14 mouse cellular contexts compared by ENCODE assay signal in genomic region chr13:60529381-60530069, GRCm38 (mm10).
A peak's percentile ranks its signal among the peaks of the same experiment; 100 is the strongest.
DNase-seq lines count a peak whose midpoint lies in the region; ATAC-seq and TF ChIP-seq lines count a peak whose summit lies in the region.
"Had no signal": no experiment of that assay in that cellular context is flagged by ENCODE, and none has a peak within 500 bp of the region (broad histone marks: within the 10 kb centered on the region; RNA-seq: fewer than 3 reads in every experiment).

No protein-coding gene starts in this region.

- WGBS in forebrain, embryonic 11.5 days: 11% methylated on average over 6 of the region's 6 CpGs
- WGBS in kidney, adult 2 months: 13% methylated on average over 6 of the region's 6 CpGs
- WGBS in midbrain, embryonic 12.5 days: 16% methylated on average over 6 of the region's 6 CpGs
- 46% methylated on average over 6 of the region's 6 CpGs for WGBS in lung, adult 2 months

- H3K36me3 ChIP-seq in forebrain, embryonic 11.5 days (ENCODE audit: control insufficient read depth, insufficient read depth, low read length): no peaks in the 10 kb centered on the region
- H3K36me3 ChIP-seq in kidney, adult 2 months (ENCODE audit: control insufficient read depth, insufficient read depth, low read length): no peaks in the 10 kb centered on the region
- no peaks in the 10 kb centered on the region for H3K36me3 ChIP-seq in midbrain, embryonic 12.5 days
- H3K36me3 ChIP-seq: heart, embryonic 15.5 days had no signal

- no peak overlapping the region for H3K9ac ChIP-seq in forebrain, embryonic 11.5 days (ENCODE audit: low read length)
- H3K9ac ChIP-seq in midbrain, embryonic 12.5 days (replicated peaks): no peak overlapping the region
- H3K9ac ChIP-seq: heart, embryonic 15.5 days; liver, embryonic 14.5 days had no signal

- no peak overlapping the region for H3K4me2 ChIP-seq in forebrain, embryonic 11.5 days (ENCODE audit: low read depth, low read length, severe bottlenecking)
- no peak overlapping the region for H3K4me2 ChIP-seq in midbrain, embryonic 12.5 days (replicated peaks)
- H3K4me2 ChIP-seq: heart, embryonic 15.5 days had no signal

- peak; percentile 89 for ATAC-seq in forebrain, embryonic 11.5 days (replicated peaks; ENCODE audit: low FRiP score)
- peak; percentile 80 for ATAC-seq in midbrain, embryonic 12.5 days (ENCODE audit: low FRiP score, low read depth)
- ATAC-seq: activated CD4-positive, CD25-positive, alpha-beta regulatory T cell, adult 4 months had no signal

- no peak for TF ChIP-seq POLR2A in brain, embryonic 14.5 days (IDR thresholded peaks at IDR 0.05; ENCODE audit: borderline replicate concordance, extremely low read depth, insufficient read depth, insufficient read length, poor library complexity, severe bottlenecking)
- TF ChIP-seq POLR2A in kidney, adult 2 months (IDR thresholded peaks at IDR 0.05; ENCODE audit: low read depth, low read length): no peak
- TF ChIP-seq POLR2A in lung, adult 2 months (IDR thresholded peaks at IDR 0.05; ENCODE audit: borderline replicate concordance, extremely low read depth, low read depth, low read length): no peak

- peak; percentile 97 for DNase-seq in brain, embryonic 14.5 days (ENCODE audit: low read depth)
- peak; percentile 79 for DNase-seq in forebrain, embryonic 11.5 days (ENCODE audit: low spot score)
- DNase-seq in kidney, adult 2 months: peak; percentile 89
- DNase-seq in lung, adult 2 months: no peak
- no peak for DNase-seq in cerebellum, adult 11 months
- no peak for DNase-seq in adrenal gland, adult 2 months
- no peak for DNase-seq in adrenal gland, postnatal 10 days
- DNase-seq: cerebellum, adult 9-11 months; spleen, adult 18-20 months had no signal

- peak overlapping the region; percentile 48; the same call in 1 of the 2 replicates for H3K27ac ChIP-seq in forebrain, embryonic 11.5 days (ENCODE audit: low read depth, low read length)
- H3K27ac ChIP-seq in kidney, adult 2 months (ENCODE audit: insufficient read depth, low read depth, low read length): peak overlapping the region; percentile 91
- H3K27ac ChIP-seq in midbrain, embryonic 12.5 days (replicated peaks): peak overlapping the region; percentile 35; the same call in 1 of the 2 replicates
- H3K27ac ChIP-seq: heart, embryonic 15.5 days; liver, embryonic 14.5 days had no signal

- H3K4me3 ChIP-seq in forebrain, embryonic 11.5 days (ENCODE audit: low read depth, low read length): no peak overlapping the region
- no peak overlapping the region for H3K4me3 ChIP-seq in kidney, adult 2 months (ENCODE audit: insufficient read depth, low read depth, low read length)
- H3K4me3 ChIP-seq in midbrain, embryonic 12.5 days: no peak overlapping the region
- no peak overlapping the region for H3K4me3 ChIP-seq in lung, adult 2 months (replicated peaks; ENCODE audit: extremely low read depth, low read depth, low read length)
- H3K4me3 ChIP-seq: heart, embryonic 15.5 days; myocyte had no signal

- H3K4me1 ChIP-seq in forebrain, embryonic 11.5 days (replicated peaks; ENCODE audit: control insufficient read depth, insufficient read depth, low read length): peaks cover 6% of the 10 kb centered on the region; the same call in 1 of the 2 replicates
- peaks cover 13% of the 10 kb centered on the region for H3K4me1 ChIP-seq in kidney, adult 2 months (ENCODE audit: control insufficient read depth, insufficient read depth, low read length)
- H3K4me1 ChIP-seq in midbrain, embryonic 12.5 days: peaks cover 31% of the 10 kb centered on the region
- no peaks in the 10 kb centered on the region for H3K4me1 ChIP-seq in lung, adult 2 months (ENCODE audit: control insufficient read depth, insufficient read depth, low read length)
- H3K4me1 ChIP-seq: heart, embryonic 15.5 days had no signal

- no peaks in the 10 kb centered on the region for H3K9me3 ChIP-seq in forebrain, embryonic 11.5 days (ENCODE audit: control insufficient read depth, low read length)
- H3K9me3 ChIP-seq in midbrain, embryonic 12.5 days: no peaks in the 10 kb centered on the region
- H3K9me3 ChIP-seq: heart, embryonic 15.5 days had no signal

- TF ChIP-seq CTCF in brain, embryonic 14.5 days (IDR thresholded peaks at IDR 0.05; ENCODE audit: borderline replicate concordance, extremely low read depth, insufficient read depth, insufficient read length): no peak
- TF ChIP-seq CTCF in kidney, adult 2 months (conservative IDR thresholded peaks at IDR 0.05; ENCODE audit: insufficient read depth, insufficient read length, low read depth, low read length): no peak
- no peak for TF ChIP-seq CTCF in lung, adult 2 months (IDR thresholded peaks at IDR 0.05; ENCODE audit: insufficient read depth, low read length)

- no peaks in the 10 kb centered on the region for H3K27me3 ChIP-seq in forebrain, embryonic 11.5 days (ENCODE audit: control insufficient read depth, insufficient read depth, low read length)
- H3K27me3 ChIP-seq in kidney, adult 2 months (replicated peaks; ENCODE audit: control insufficient read depth, insufficient read depth, low read length): no peaks in the 10 kb centered on the region
- 0 out of 2 replicates have a peak, but pooled peaks cover 3% of the 10 kb centered on the region for H3K27me3 ChIP-seq in midbrain, embryonic 12.5 days
- H3K27me3 ChIP-seq: heart, embryonic 15.5 days had no signal

Comparison
In these comparisons a context has a peak if more than half of its experiments do, and no peak if none do; other contexts are left out.
1. DNase-seq: peak in brain, embryonic 14.5 days (single experiment), forebrain, embryonic 11.5 days (single experiment) and kidney, adult 2 months (single experiment); none in lung, adult 2 months (single experiment), cerebellum, adult 11 months (single experiment), adrenal gland, adult 2 months (single experiment) and adrenal gland, postnatal 10 days (single experiment).
2. H3K27ac ChIP-seq: peak in every context shown above with its lines; median percentile 91 in kidney, adult 2 months; 48 in forebrain, embryonic 11.5 days; 35 in midbrain, embryonic 12.5 days.